Mouse (Mus musculus) left cerebral cortex, adult 8-10 months (tissue): ENCODE data around the gene Cyb561a3. TPM values are rescaled to one million over a fixed set of nuclear protein-coding genes. Genes with fewer than 3 reads are reported as not detected.

Experiments
- DNase-seq, 2 experiments: peaks; one replicate each; pipeline ENCODE4 v3.0.0; 2022; ENCODE audit warnings: low spot score in 2 of 2
- total RNA-seq, 4 experiments: library from RNA; stranded (reverse); gene quantifications; 2 replicates each; pipeline ENCODE4 v1.2.4; 2022

Gene Cyb561a3
- total RNA-seq, 4 experiments from 2014 or later = 12.4 to 13.2 (median 12.8) TPM

DNA sequence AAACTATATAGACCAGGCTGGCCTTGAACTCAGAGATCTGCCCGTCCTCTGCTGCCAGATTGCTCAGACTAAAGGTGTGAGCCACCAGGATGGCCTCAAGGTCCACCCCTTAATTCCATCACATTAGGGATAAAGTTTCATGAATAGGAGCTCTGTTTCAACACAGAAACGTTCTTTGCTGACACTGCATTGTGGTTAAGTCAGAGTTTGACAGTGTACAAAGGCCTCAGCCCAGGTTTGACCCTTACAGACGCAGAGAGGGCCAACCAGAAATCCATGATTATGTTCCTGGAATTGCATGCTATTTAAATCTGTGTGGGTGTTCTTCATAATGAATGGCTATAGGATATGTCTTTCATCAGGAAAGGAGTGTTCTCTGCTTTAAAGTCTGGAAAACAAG lies 13.3 kb downstream of the Cyb561a3 start:
- DNase-seq = no peak

DNA sequence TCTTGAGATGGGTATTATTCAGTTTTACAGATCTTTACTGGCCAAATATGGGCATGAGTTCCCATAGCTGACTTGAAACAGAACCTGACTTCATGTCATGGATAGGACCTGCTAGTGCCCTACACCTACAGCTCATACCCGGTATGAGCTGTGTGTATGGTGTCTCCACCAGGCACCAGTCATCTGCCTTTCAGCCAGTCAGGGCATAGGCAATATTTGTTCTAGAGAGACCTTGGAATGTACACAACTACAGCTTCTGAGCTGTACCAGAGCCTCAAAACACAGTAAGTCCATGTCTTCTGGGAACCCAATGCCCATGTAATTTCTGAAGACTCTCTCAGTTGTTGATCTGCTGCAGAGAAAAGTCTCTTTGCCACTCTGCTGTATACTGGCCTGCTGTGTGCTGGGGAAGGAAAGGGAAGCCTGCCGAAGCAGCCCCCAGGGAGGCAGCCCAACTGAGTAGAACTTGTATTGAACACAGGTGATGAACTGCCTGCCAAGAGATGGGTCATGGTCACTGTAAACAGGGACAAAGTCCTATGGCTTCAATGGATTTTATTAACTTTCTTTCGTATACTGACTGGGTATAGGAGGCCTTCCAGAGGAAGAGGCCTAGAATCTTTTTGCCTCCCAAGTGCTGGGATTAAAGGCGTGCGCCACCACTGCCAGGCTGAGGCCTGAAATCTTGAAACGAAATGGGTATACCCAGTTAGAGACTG lies 14.8 kb downstream of the Cyb561a3 start:
- DNase-seq = no peak

DNA sequence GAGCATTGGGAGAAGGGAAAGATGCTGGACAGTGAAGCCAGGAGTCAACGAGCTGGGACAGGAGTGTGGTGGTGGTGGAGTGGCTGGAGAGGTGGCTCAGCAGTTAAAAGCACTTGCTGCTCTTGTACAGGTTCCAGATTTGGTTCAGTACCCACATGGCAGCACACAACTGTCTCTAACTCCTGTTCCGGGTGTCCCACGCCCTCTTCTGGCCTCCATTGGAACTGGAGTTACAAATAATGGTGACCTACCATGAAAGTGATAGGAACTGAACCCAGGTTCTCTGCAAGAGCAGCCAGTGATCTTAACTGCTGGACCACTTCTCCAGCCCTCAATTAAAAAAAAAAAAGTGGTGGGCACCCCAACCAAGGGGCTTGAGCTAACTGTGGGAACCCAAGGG lies 21.2 kb downstream of the Cyb561a3 start:
- no peak for DNase-seq

DNA sequence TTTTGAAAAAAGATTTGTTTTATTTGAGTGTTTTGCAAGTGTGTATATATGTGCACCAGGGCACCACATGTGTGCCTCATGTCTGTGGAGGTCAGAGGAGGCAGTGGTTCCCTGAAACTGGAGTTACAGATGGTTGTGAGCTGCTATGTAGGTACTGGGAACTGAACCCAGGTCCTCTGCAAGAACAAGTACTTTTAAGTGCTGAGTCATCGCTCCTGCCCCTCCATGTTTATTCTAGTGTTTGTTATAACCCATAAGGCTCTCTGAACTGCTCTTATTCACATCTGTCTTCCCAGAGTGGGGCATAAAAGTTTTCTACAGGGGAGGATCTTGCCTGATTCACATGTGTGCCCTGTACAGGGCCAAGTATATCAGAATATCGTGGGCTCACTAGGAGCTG lies 22.7 kb downstream of the Cyb561a3 start:
- DNase-seq = no peak

DNA sequence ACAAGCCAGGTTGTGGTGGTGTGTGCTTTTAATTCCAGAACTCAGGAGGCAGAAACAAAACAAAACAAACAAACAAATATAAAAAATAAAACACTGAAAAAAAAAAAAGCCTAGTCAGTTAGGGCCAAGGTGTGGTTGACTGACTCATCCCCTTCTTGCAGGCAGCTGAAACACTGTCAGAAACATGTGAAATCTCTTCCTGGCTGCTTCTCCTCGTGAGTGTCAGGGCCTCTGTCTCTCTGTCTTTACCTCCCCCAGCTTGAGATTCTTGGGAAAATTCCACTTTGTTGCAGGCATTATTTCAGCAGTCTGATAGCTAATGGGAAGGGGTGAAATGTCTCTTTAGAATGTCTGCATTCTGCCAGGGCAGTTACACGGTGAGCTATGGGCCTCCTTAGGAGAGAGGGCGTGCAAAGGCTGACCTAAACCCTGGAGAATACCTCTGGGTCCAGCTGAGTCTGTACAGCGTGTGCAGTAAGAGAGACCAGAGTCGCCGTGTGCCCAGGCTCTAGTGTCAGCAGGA lies 25.3 kb downstream of the Cyb561a3 start:
- no peak for DNase-seq

DNA sequence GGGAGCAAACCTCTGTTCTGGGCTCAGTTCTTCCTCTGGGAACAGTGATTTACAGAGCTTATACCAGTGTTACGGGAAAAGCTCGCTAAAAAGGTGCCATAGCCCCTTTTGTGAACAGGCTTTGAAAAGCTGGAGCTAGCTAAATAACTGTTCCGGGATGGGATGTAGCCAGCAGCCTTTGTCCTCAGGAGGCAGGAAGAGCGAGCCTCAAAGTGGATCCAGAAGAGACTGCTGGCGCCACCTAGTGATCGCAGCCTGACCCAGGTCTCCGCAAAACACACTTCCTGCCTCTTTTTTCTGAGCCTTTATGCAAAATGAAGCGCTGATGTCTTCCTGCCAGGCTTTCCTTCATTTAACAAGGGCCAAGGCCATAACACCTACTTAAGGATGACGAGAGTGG lies 25.8 kb downstream of the Cyb561a3 start:
- DNase-seq = peak; percentile 74 to 75

DNA sequence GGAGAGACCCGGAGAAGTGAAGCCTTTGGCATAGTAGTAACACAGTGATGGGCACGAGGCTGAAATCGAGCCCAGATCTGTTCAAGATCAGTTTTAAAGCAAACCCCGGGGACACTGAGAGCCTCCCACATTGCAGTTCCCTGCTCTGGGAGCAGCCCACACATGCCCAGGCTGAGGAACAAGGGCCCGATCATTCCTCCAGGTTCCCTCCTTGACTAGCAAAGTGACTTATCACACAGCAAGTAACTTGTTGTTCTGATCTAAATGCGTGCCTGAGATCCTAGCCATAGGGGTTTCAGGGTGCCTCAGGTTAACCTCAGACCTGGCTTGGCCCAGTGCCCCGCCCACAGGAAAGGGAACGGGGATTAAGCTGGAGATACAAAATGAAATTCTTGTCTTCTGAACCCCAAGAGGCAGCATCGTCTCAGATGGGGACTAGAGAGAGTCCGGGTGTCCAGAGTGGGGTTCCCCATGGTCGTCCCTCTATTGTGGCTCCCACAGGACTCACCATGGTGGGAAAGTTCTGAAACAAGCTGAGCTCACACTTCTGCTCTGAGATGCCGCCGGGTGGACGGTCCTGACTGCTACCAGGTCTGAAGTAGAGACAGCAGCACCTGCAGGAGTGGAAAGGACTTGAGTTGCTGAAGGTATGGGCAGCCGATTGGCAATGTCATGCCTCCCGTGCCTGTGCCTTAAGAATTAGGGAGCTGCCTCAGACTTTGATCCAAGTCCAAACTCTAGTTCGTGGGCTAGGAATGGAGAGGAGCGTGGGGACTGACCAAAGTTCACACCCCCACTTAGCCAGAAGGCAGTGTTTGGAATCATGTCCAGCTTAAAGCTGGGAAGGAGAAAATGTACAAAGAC lies 26.9 kb downstream of the Cyb561a3 start:
- peak in 1 of 2 experiments; percentile 8 for DNase-seq

DNA sequence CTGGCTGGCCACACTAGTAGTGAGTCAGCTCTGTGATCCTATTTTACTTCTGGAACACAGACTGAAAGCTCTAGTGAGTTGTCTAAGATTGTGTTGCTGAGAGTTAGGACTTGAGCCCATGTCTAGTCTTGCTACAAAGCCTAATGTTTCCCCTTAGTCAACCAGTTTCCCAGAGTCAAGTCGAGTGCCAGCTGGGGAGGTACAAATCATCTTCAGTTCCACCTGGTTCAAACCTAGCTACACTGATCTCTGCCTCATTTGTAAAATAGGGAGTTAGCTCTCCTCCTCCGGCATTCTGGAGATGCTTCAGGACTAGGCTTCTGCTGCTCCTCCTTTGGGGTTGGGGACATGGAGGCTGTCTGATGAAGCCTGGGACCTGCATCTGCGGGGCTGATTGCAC lies 27.6 kb downstream of the Cyb561a3 start:
- DNase-seq = no peak

DNA sequence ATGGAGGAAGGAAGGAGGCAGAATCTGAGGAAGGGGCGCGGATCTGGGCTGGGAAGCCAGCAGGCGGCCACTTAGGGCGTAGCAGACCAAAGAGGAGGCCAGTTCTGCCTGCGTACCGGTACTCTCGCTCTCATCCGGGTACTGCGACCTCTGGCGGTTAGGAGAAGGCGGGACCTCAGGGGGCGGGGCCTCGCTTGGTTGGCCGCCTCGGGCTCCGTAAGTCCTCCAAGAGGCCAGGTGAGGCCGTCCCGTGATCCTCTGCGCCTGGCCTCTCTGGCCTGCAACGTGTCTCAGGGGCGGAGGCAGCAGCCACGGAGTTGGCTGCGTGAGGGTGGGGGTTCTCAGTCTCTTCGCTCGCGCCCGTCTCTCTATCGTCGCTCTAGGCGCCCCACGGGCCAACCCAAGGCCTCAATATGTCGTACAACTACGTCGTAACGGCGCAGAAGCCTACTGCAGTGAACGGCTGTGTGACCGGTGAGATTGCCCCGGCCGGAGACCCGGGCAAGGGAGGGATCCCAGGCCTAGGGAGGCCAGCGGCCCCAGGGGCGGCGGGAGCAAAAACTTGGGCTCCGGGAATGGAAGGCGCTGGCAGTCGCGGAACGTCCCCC lies 28.4 kb downstream of the Cyb561a3 start, which contains the start of the genes Ddb1 and Tkfc:
Gene Ddb1 (plus strand): TSS at position 35 of the 608 bp plus-strand sequence.
Gene Tkfc (minus strand): TSS at position 362 of the 608 bp plus-strand sequence.
- DNase-seq = peak; percentile 97 to 98

DNA sequence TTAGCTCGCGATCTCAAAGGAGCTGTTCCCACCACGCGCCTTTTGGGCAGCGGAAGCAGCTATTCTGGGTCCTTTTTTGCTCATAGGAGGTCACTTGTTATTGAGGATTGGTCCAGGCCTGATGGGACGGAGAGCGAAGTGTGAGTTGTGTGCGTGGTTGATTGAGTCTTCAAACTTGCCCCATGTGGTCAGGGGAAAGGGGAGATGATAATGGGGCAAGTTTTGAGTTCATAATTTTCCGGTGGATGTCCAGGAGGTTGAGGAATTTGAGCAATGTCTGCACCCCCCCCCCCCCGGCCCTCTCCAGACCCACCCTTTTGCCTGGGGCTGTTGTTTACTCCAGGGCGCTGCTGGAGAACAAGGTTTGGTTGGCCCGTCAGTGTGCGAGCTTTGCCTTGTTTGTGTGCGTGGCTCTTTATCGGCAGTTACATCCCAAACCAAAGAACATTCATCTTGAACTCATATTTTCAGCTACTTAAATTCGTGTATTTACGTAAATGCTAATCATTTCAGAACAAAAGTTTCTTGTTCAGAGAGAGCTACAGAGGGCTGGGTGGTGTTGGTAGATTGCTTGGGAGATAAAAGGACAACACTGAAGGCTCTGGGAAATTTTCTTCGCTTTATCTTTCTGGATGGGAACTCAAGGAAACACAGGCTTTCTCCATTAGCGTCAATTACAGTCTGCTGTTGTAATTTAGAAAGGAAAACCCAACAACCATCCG lies 29.1 kb downstream of the Cyb561a3 start:
- DNase-seq = no peak

DNA sequence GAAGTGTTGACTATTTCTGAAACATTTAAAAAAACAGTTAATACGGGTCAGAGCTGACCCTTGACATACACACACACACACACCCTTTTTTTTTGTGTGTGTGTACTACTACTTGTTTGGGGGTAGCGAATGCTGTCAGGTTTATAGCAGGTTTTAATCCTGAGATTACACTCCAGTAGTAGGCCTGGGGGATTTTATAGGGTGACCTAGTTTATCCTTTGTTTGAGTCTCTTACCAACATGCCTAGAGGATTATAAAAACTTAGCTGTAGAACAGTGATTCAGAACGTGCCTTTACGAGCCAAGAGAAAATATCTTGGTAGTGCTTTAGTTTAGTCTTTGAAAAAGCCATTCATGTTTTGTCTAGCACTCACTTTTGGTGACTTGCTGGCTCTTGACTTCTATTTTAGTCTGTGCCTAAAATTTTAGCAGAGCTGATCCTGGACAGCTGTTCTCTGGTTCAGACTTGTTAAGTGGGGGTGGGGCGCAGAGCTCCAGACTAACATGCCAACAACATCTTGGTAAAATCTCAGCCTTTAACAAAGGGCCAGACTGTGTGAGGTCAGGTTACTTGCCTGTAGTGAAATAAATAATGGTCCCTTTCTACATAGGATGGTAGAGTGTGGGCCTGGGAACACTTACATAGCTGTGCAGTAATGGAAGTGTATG lies 31.7 kb downstream of the Cyb561a3 start:
- DNase-seq = no peak

DNA sequence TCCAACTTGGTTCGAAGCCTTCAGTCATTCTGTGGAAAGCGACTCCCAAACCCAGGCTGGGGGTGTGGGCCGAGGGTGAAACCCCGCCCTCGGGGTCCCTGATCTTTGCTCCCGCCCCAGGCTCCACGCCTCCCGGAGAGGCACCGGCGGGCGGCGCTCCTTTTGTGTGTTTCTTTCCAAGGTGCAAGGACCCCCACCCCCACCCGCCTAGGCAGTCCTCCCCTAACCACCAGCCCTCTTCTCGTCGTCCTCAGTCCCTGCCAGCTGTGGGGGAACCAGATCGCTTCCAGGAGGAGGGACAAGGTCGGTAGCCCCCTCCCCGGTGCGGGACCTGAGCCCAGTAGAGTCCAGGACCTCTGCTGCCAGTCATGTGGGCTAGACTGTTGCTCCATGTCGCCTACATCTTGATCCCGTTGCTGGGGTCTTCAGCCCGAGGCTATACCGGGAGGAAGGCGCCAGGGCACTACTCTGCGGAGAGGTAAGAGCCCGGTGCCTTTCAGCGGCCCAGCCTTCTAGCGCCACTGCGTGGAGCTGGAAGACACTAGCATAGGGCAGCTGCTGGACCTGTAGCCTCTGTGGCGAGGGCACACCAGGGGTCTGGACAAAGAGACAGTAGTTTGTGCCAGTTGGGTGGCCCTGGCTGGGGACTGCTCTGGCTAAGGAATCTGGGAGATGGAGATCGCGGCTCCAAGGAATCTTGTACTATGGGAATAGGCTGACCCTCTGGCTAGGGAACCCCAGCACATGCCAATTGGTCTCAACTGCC lies 57.3 kb downstream of the Cyb561a3 start, which contains the start of gene Vwce:
Gene Vwce (plus strand): TSS at position 108 of the 766 bp plus-strand sequence.
- DNase-seq = peak; percentile 12 to 21

DNA sequence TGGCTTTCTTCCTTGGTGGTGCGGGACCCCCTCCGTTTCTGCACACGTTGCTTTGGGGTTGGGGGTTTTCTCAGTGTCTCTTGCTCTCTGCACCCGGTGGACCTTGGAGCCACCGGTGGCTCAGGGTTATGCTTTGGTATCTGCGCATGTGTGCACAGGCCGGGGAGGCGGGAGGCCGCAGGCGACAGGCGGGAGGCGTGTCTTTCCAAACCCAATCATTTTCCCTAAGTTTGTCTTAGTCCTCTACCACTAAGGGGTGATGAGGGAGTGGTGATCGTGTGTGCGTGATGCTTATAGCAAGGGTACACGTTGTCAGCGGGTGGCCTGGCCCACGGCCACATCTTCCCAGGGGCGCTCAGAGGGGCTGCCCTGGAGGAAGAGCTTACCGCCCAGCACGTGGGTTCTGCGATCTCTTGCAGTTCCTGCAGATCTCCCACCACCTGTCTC lies 57.9 kb downstream of the Cyb561a3 start:
- DNase-seq = peak; percentile 21 to 52

DNA sequence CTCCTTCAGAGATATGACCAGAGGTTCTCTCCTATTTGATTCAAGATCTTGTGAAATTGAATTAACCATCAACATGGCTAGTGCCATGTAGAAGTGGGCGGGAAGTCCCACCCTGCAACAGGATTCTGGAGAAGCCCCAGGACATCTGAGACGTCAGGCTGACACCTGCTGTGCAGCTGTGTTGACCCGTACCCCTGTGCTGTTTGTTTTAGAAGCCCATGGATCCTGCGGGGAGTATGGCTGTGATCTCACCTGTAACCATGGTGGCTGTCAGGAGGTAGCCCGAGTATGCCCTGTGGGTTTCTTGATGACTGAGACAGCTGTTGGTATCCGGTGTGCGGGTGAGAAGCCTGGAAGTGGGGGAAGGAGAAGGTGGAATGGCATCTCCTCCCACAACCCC lies 60.9 kb downstream of the Cyb561a3 start:
- no peak for DNase-seq

DNA sequence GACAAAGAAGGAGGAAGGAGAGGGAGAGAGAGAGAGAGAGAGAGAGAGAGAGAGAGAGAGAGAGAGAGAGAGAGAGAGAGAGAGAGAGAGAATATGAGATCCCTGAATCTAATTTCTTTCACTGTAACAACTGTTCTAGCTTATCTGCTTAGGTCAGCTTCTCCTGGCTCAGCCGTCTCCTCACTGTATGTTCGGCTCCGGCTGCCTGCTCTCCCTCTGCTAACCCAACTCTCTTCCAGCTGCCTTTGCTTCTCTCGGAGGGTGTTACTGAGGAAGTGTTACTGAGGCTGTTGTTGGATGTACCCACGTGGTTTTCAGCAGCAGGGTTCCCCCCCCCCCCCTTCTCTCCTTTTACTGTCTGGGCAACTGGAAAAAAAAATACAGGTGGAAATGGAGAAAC lies 63.1 kb downstream of the Cyb561a3 start:
- DNase-seq = no peak

DNA sequence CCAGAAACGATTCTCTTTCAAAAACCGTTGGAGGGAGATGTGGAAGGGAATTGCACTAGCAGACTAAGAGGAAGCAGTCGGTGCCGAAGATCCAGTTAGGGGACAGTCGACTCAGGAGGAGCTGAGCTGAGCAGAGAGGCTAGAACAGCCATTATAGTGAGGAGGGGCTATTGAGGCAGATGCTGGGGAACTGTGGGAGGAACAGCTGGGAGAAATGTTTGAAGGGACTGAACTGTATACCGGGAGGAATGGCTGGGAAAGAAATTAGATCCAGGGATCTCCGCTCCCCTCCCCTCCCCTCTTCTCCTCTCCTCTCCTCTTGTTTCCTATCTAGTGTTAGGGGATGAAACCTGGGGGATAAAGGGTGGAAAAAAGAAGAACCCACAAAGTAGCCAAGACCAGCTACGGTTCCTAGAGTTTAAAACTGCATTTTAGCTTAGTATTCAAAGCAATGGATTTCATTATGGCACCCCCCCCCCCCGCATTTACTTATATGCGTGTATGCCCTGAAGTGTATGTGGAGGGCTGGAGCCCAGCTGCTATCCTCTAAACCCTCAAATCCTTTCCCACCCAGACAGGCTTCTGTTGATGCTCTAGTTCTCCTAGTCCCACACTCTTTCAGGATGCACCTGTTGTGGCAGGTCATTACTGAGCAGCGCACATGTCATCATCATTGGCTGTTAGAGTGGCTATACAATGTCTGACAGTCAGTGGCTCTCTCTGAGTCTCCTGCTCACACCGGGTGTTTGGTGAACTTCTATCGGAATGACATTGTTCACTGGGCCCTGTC lies 63.8 kb downstream of the Cyb561a3 start:
- DNase-seq = no peak
